Mouse (Mus musculus): ENCODE measurements around the gene Ift22.

DNA sequence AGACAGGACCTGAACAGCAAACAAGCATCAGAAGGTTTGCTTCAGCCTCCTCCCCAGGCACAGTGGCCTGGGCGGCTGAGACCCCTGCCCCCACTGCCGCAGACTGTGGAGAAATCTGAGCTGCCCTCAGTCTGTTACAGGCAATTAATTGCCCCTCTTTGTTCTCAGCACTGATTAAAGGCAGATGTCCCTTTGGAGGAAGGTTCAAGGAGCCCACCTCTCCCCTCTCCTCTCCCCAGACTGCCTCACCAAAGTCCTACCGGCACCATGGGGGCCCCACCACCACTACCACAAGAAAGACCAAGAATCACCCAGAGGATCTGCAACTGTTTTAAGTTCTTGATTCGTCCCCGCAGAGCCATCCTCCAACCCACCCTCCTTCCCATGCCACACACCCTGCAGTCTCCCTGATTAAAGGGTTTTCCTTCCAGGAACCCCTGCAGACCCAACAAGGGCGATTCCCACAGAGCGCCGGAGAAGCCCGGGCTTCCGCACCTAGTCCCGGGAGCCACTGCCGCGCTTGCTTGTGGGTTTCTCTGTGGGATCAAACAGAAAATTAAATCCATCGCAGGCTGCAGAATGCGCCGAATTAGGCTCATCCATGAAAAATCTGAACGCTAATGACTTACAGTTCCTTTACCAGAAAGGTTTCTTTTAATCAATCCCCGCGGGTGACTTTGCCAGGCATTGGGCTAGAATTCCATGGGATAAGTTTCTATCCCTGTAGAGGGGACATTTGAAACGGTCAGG lies 46.6 kb upstream of the Ift22 start:
- TF ChIP-seq POLR2A (IDR thresholded peaks at IDR 0.05; ENCODE audit: control insufficient read depth, extremely low read depth, insufficient read depth, low read length, poor library complexity) (no peak), CTCF (IDR thresholded peaks at IDR 0.05; ENCODE audit: borderline replicate concordance, control insufficient read depth, extremely low read depth, insufficient read depth, low read length, poor library complexity) (no peak)
